Mouse (Mus musculus): Measurements from ENCODE around the gene Proca1.

GRCm38 (mm10) chr11:78190041-78190440 is 3.2 kb upstream of the Proca1 start:
- no peak for TF ChIP-seq POLR2A (IDR thresholded peaks at IDR 0.05; ENCODE audit: insufficient read depth, low read depth, low read length)
- no peak for TF ChIP-seq CTCF (IDR thresholded peaks at IDR 0.05)
- no peak for TF ChIP-seq EP300 (IDR thresholded peaks at IDR 0.05; ENCODE audit: insufficient read depth, low read depth, low read length)
